Mouse (Mus musculus) spleen, postnatal 10 days (tissue): ENCODE measurements around the gene Pop7.

Source experiments
- DNase-seq, 2 experiments: peaks; one replicate each; pipeline ENCODE4 v3.0.0; 2021 to 2022; ENCODE audit warnings: low spot score in 2 of 2

Gene Pop7

DNA sequence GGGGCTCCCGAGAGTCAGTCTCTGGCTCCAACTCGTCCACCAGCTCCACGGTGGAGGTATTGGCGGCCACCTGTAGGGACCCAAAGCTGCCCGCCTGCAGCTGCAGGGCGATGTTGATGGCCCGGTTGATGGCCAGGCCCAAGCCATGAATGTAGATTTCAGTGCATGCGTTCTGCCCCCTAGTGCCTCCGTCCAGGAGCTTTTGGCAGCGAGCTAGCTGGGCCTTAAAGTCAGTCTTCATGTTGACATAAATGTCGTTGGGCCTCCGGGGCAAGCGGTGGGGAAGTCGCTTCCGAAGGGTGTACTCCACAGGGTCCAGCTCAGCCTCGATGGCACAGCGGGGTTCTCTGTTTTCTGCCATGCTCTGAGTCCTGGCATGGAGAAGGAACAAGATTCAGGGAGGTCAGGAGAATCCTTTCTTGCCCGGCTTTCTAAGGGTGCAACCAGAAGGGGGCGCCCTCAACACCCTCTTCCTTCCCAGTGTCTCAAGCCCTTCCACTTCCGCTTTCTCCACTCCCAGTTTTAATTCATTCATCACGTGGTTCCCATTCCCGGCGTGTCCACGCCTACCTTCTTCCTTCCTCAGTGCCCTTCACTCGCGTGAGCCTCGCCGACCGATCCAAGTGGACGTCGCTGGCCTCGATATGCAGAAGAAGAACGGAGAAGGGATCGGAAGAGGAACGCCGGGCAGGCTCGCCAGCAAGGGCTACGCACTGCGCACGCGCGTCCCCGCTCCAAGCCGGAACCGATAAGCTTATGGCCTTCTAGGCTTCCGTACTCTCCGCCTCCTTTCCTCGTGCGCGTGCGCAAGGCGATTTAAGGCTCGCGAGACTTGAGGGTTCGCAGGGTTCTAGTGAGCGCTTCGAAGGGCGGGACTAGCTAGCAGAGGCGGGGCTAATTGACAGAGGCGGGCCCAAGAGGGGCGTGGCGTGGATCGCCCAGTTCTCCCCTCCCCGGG lies at the start of gene Pop7:
TSS of gene Pop7 (minus strand) at position 810 of the 958 bp plus-strand sequence.
- peak; percentile 100 for DNase-seq

DNA sequence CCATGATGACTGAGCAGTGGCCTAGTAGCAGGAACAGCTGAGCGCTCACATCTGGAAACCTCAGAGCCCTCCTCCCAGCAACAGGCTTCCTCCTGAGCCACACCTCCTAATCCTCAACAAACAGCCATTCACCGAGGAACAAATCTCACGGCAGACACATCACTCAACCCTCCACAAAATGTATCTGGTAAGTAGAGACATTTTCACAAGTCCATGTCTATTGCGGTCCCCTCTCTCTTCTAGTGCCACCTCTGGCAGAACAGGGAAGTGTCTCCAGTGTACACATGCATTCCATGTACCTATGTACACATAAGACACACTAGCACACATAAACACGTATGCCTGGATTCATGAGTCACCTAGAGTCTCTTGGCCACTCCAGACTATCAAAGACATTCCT lies 48.8 kb upstream of the Pop7 start:
- peak in 1 of 2 experiments; percentile 53 for DNase-seq

DNA sequence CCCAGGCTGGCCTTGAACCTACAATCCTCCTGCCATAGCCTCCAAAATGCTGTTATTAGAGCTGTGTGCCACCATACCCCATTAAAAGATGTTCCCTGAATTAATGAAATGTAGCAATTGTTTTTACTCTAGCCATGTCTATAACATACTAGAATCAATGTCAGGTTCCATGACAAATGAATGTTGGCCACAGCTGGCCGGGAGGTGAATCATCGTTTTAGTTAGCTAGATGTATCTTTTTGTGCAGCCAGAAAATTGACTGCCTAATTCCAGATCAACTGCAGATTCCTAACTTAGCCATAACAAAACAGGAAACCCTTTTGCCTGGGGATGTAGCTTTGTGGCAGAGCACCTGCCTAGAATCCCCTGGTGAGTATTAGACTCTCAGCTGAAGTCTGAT lies 47.5 kb upstream of the Pop7 start:
- no peak for DNase-seq

DNA sequence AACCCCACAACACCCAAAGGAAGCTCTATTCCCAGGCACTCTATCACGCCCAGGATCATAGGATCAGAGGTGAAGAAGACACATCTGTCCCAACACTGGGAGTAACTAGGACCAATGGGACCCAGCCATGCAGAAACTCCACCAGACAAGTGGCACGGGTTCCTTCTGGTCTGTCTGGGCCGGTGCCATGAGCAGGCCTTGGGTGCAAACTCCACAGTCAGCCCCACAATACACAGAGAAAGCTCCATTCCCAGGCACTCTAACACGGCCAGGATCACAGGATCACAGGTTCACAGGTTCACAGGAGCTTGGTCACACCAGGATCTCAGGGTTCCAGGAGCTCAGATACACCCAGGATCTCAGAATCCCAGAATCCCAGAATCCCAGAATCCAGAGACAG lies 43.3 kb upstream of the Pop7 start:
- no peak for DNase-seq

DNA sequence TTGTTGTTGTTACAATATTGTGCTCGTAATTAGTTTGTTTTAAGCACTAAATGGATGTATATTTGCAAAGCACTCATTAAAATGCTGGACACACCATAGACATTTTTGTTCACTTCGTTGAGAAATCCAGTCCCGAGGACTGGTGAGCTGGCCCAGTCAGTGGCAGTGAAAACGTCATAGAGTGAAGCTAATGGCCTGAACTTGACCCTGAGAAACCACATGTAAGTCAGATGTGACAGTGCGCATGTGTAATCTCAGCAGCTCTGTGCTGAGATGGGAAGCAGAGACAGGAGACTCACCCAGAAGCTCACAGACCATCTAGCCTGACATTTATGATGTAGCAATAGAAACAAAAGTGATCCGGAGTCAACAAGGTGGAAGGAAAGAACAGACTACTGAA lies 42.6 kb upstream of the Pop7 start:
- no peak for DNase-seq

DNA sequence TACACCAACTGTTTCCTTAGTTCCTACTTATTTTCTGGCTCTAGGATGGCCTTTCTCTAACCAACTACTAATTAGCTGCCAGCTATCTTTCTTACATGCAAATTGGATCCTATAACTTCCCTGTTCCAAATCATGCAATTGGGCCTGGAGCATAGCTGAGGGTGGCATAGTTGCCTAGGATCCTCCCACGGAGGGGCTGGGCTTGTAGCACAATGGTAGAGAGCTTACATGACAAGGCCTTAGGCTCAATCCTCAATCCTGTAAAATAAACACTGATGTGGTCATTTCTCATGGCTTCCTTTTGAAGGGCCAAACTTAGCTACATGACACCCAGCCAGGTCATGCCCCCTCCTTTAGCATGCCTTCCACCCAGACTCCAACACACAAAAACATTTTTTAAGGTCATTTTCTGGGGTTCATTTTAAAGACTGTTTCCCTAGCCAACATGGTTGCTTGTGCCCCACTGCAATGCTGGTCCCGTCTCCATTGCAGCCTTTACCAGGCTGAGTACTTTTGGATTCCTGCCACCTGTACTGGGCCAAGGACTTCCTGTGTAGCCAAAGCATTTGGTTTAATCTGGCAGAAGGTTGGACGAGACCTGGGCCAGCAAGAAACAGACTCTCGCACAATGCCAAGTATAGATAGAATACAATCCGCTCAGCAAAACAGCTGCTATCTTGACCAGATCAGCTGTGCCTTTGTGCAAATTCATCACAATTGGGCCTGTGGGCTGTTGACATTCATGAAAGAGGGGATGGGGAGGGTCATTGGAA lies 39.6 kb upstream of the Pop7 start:
- DNase-seq, result no peak

DNA sequence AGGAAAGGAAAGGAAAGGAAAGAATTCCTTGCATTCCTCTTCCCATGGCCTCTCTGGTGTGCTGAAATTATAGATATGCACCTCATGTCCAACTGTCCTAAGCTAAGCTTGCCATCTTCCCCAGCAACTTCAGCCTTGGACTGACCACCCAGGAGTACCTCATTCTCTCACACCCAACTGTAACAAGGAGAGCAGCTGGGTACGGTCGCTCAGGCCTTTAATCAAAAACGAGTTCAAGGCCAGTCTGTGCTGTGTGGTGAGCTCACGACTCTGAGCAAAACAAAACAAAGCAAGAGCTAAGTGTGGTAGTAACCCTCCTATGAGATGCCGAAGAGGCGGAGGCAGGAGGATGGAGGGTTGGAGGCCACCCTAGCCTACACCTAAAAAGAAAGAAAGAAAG lies 38.7 kb upstream of the Pop7 start:
- no peak for DNase-seq

DNA sequence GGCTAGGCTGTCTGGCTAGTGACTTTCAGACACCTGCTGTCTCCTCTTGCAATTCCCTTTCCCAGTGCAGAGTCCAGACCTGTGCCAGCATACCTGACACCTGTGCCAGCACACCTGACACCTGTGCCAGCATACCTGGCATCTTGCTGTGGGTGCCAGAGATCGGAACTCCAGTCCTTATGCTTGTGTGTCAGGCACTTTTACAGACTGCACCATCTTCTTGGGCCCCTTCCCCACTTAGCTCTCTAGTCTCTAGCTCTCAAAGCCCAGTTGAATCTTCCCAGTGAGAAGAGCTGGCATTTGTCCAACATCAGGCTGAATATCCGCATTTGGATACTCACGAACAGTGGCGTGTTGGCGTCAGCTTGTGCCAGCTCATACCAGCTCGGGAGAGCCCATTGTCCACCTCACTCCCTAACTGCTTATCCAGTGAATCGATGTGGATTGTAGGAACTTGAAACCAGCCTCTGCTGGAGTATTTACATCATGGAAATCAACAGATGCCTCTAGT lies 37.0 kb upstream of the Pop7 start:
- no peak for DNase-seq

DNA sequence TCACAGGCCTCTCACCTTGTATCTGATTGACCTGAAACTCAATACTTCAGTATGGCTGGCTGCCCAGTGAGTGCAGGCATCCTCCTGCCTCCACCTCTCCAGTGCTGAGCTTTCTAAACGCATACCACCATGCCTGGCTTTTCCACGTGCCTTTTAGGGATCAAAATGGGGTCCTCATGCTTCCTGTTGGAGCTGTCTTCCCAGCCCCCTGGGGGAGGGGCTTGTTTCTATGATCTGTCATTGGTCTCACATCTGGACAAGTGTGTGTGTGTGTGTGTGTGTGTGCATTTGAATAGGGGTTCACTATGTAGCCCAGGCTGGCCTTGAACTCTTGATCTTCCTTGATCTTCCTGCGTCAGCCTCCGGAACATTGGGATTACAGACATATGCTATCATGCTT lies 35.1 kb upstream of the Pop7 start:
- no peak for DNase-seq

DNA sequence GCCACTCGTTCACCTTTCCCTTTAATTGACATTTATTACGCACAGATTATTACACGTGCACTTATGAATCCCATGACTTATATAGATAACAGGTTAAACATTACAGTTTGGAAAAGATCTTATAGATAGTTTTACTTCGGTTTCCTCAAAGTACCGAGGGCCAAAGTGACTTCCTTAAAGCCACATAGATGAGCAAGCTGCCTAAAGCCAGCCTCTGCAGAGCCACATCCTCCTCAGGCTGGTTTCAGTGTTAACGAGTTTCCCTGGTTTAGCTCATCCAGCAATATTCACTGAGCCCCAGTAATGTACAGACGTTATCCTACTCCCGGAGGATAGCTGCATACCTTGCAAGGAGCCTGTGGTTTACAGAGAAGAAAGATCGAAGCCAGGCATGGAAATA lies 33.0 kb upstream of the Pop7 start:
- no peak for DNase-seq

DNA sequence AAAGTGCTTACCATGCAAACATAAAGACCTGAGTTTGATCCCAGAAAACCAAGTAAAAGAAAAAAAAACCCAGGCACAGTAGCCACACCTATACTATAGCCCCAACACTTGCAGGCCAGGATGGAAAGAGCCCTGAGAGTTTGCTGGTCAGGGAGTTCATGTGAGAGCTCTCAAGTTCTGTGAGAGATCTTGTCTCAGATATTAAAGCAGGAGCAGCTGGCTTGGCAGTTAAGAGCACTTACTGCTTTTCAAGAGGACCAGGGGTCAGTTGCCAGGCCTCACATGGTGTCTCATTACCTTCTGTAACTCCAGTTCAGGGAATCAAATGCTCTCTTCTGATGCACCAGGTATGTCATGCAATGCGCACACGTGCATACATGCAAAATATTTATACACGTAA lies 32.4 kb upstream of the Pop7 start:
- no peak for DNase-seq

DNA sequence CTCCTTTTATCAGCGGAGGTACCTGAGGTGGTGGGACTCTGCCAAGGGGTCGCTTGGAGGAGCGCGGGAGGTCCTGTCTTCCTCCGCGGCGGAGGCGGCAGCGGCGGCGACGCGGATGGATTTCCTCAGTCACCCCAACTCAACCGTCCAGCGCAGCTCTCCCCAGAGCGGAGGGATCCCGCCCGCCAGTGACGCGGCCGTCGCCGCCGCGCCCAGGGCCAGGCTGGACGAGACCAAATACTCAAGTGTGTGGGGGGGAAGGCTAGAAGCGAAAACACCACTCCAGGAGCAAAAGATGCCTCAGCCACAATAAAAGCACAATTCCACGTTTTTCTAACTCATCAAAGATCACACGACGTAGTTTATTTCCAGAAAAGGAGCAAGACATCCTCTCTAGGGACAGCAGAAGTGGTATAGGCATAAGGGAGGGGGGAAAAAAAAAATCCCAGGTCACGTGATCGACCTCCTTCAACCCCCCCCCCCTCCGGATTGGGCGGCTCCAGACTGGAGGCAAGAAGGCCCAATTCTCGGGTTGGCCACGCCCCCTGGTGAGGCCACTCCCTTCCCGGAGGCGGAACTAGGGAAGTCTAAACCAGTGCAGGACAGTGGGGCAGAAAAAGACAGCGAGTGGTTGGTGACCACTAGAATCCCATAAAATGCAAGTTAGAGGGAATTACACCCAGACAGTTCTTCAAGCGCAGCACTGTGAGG lies 31.0 kb upstream of the Pop7 start, which contains the start of the genes Epo and Gnb2:
TSS of gene Epo (minus strand) at position 126 of the 711 bp plus-strand sequence.
TSS of gene Gnb2 (minus strand) at position 394 of the 711 bp plus-strand sequence.
- DNase-seq, result peak; percentile 94 to 99

DNA sequence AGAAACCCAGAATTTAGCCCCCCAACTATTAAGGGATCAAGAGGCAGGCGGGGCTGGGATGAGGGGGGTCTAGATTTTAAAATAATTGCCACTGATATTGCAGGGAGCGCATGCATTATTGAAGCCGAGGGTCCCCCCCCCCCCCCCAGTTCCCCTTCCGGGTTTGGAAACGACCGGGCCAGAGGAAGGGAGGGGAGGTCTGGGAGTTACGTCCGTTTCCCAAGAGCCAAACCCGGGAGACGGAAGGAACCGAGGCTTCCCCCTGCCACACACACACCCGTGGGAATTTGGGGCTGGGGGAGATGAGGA lies 30.4 kb upstream of the Pop7 start:
- no peak for DNase-seq

DNA sequence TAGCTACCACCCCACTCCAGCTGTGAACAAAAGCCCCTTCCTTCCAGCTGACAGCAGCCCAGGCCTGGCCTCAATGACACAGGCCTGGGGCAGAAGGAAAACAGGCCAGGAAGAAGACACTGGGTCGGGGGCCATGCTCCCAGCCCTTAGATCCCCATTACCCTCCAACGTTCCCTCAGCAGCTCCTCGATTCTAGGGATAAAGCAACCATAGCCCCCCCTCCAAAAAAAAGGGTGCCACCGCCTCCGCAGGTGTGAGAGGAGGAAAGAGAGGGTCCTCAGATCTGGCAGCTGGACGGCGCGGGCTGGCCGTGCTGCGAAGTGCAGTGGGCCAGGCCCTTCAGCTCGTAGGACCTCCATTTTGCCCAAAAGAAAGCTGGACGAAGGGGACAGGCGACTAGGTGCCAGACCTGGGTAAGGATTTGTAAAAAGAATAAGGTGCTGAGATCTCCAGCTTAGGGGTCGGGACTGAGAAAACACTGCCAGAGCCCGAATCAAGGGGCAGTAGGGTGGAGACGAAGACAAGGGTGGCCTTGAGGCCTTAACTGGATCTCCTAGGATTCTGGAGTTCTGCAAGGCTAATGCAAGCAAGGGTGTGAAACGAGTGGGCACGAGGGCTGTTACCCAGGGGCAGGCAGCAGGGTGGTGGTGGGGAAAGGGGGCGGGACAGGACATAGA lies 30.0 kb upstream of the Pop7 start:
- peak; percentile 58 to 71 for DNase-seq

DNA sequence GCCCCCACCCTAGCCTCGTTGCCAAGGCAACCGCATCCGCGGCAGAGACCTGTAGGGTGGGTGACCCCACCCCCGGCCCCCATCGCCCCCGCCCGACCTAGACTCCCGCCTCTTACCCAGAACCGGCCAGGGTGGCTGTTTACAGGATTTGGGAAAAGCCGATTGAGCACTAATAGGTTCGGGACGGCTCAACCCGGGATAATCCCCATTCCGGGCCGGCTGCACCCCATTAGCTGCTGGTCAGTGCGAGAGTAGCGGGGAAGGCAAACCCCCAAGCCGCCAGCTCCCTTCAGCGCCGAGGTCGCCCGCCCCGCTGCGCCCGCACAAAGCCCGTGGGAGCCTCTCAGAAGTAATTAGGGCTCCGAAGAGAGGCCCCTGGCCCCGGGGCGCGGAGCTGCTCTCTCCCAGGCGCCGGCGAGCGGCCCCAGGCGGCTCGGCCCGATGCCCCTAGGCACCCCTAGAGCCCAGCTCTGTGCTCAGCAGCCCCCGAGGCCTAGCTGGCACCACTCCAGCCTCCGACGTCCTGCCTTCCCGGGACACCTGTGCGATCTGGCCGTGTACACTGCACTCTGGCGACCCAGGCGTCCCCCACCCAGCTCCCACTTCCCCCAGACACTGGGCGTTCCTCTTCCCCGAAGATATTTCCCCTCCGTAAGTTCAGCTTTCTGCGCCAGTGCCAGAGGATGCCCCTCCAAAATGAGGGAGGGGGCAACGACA lies 29.3 kb upstream of the Pop7 start:
- peak; percentile 72 to 78 for DNase-seq

DNA sequence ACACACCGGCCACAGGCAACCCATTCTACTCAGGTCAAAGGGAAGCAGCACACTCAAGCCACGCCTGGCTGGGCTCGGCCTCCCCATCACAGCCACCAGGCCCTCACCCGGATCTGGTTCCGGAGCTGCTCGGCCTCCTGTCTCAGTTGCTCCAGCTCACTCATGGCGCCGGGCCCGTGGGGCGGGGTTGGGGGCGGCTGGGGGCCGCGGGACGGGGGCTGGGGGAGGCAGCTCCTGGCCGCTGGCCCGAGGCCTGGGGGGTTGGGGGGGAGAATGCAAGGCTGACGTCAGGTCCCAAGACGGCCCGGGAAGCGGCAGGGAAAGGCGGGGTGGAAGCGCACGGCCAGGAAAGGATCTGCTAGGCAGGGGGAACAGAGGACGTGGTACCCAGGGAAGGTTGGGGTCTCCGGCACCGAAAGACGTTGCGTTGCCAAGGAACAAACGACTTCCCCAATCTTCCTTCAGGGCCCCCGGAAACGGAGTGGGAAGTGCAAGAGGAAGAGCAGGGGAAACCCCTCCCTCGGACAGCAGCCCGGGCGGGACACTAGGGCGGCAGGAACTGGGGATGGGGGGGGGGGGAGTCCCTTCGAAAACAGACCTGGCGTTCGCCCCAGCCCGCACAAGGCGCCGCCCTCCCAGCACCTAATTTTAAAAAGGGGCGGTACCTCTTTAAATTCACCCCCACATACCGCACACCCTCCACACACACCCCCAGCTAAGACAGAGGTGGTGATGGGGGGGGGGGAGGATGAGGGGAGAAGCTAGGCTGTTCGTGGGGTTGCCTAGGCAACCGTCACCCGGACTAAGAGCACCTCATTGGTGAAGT lies 28.5 kb upstream of the Pop7 start:
- peak in 1 of 2 experiments; percentile 46 for DNase-seq

DNA sequence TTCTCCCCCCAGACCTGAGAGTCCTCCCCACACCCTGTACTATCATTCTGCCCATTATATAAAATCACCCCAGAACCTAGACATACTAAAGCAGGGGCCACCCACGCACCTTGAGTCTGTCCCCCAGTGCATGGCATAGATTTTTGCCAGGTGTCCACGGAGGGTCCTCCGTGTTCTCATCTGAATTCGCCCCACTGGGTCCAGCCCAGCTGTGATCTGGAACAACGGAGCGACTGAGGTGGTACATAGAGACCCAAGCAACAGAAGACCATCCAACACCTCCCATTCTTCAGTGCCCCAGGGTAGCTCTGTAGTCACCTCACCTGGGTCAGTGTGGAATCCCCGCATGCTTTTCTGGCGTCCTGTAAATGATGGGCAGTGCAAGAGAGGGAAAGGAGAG lies 27.8 kb upstream of the Pop7 start:
- DNase-seq, result no peak

DNA sequence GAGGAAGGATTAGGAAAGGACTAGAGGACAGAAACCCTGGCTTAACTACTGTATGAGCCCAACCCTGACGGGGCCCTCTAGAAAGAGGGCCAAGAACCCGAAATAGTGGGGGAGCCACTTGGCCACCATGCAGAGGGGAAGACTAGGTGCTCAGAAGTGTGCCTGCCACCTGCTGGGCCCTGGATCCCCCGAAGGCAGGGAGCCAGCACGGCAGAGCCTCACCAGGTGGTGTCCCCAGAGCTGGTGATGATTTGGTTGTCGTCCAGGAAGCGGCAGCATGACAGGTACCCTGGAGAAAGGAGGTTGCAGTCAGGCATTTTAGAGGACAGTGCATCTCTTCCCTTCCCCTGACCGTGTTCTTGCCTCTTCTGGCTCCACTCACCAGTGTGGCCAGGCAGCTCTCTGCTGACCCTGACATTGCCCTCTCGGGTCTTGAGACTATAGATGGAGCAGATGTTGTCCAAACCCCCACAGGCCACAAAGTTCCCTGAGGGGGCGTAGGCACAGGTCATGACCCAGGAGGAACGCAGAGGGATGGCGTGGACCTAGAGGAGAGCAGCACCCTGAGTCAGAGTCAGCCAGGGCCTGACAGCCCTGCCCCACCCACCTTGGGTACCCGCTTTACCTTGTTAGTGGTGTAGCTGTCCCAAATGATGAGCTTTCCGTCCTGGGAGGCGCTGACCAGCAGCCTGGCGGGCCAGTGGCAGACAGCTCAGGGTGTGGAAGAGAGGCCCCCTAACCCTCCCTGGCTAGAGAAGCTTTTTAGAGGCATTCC lies 27.1 kb upstream of the Pop7 start:
- no peak for DNase-seq
